Mouse (Mus musculus) thymus, postnatal 10 days (tissue): ENCODE results near the gene Hpcal4.

Source experiments
- DNase-seq, 2 experiments: peaks; one replicate each; pipeline ENCODE4 v3.0.0; 2021; ENCODE audit warnings: low spot score in 2 of 2

Gene Hpcal4

DNA sequence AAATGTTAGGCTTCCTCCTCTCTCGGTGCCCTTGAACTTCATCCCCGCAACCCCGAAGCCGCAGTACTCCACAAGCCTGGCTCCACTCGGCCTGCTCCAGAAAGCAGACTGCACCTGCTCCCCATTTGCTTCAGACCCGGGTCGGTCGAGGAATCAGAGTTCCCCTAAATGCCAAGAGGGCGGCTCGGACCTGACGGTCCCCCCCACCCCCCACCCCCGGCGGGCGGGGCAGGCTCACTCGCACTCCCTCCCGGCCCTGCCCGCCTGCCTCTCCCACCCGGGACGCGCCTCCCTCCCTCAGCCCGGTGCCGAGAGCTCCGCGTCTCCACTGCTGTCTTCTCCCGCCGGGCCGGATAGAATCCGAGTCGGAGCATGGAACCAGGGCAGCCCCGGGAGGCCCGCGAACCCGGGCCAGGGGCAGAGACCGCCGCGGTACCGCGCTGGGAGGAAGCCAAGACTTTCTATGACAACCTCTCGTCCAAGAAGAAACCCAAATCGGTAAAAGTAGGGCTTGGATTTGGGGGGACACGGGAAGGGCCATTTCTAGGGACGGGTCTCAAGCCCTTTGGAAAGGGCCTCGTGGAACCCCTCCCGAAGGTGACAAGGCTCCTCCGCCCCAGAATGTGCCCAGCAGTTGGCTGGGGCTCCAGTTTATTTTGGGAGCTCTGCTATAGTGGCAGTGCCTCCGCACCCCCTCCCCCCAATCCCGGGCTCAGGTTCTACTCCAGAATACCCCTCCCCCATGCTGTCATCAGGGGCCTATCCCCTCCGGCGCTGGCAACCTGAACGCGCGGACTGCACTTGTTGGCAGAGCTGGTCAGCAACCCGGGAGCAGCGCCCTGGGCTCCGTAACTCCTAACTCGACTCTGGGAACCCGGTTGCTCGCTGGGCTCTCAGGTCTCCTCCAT is 18.4 kb downstream of the Hpcal4 start, which contains the start of gene Nt5c1a:
Gene Nt5c1a (plus strand): TSS at position 319 of the 908 bp plus-strand sequence.
- DNase-seq = no peak

DNA sequence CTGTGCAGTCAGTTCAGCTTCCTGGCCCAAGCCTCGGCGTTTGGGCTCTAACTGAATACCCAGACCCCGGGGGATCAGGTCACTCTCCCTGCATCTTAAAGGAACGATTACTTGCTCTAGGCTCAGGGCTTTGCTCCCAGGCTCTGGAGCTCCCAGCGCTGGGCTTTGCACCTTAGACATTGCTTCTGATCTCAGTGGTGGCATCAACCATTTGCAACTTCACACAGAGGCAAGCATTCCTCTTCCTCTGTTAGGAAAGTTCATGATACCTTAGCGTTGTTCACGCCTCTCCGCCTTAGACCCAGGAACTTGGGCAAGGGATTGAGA is 19.0 kb downstream of the Hpcal4 start:
- no peak for DNase-seq

- DNase-seq = no peak
These were observed 24.3 kb downstream of the Hpcal4 start for GRCm38 (mm10) chr4:123207337-123207736.

- DNase-seq = no peak
These were observed 28.0 kb downstream of the Hpcal4 start for GRCm38 (mm10) chr4:123210996-123211395.

GRCm38 (mm10) chr4:123211453-123211852 is 28.4 kb downstream of the Hpcal4 start:
- DNase-seq = no peak

DNA sequence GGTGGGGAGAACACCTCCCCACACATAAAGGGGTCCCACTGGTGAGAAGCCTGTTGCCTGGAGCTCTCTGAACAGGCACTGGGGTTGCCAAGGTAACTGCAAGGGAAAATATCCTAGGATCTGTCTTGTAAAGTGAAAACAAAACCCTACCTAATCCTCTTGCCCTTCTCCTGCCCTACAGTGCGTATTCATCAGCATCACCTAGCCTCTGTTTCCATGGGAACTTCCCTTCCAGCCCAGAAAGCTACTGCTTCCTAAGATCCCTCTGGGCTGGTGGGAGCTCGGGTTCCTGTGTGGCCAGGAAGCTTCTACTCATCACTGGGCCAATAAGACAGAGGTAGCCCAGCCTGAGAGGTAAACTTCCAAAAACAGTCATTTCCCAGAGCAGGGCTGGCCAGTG is 29.3 kb downstream of the Hpcal4 start:
- DNase-seq = no peak

- no peak for DNase-seq
These were observed 30.9 kb downstream of the Hpcal4 start for GRCm38 (mm10) chr4:123213975-123214374.

- no peak for DNase-seq
These were observed 32.3 kb downstream of the Hpcal4 start for GRCm38 (mm10) chr4:123215367-123215766.

DNA sequence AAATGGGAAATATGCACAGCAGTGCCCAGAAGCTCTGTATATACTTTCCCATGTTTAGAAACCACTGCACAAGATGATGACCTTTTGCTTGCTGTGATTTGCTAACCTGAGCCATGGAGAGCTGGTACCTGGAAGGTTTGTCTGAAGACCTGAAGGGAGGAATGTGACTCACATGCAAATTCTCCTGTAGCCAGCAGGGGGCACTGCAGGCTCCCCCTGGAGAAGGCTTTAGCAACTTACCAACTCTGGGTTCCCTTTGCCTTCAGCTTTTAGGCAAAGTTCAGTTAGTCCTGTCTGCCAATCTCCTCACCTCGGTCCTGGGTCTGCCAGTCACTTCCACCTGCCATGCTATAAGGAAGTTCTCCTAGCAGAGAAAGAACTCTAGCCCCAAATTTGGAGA is 33.8 kb downstream of the Hpcal4 start:
- peak in 1 of 2 experiments; percentile 39 for DNase-seq

DNA sequence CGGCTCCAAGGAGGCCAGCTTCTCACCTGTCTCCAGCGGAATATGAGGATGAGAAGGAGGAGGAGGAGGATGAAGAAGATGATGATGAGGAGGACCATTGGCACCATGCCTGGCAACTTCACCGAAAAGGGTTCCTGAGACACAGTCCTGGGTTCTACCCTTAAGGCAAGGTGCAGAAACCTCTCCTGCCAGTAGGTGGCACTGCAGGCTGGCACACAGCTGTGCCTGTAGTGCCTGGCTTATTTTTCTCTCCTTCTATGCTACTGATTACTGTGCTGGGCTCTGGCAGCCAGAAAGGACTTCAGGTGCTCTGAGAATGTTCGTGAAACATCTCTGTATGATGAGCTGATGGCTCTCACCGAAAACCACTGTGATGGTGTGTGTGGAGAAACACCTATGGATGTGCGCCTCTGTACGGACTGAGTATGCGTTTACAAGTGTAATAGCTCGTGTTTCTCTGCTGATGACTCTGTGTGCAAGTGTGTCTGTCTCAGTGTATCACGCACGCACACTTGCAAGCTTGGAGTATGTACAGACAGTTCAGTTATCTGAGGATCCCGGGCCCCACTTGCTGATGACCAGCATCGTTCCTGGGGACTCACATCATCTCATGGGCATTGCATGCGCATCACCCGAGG is 36.8 kb downstream of the Hpcal4 start:
- DNase-seq = peak; percentile 35 to 72

DNA sequence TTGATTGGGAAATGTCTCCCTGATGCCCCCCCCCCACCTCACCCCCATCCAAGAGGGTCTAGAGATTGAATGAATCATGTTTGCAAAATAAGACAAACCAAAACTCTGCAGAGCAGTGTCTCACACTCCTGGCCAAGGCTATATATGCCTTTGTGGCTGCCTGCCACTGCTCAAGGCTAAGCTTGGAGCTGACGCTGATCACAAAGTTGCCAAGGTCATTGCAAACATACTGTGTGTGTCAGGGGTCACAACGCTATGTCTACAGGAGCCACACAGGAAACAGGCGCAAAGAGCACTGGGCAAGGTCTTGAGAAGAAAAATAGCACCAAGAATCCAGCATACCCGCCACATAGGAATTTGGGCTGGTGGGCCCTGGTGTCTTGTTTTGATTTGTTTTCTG is 37.6 kb downstream of the Hpcal4 start:
- DNase-seq = no peak

DNA sequence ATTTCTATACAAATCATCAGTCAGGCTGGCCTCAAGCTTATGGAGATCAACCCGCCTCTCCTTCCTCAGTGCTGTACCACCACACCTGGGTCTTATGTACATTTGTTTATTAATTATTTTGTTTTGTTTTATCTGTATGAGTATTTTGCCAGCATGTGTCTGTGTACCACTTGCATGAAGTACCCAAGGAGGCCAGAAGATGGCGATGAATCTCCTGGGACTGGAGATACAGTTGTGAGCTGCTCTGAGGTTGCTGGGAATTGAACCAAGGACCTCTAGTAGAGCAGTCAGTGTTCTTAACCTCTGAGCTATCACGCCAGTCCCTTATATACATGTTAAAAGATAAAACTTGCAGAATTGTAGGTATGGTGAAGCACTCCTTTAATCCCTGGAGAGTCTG is 40.3 kb downstream of the Hpcal4 start:
- peak in 1 of 2 experiments; percentile 33 for DNase-seq

DNA sequence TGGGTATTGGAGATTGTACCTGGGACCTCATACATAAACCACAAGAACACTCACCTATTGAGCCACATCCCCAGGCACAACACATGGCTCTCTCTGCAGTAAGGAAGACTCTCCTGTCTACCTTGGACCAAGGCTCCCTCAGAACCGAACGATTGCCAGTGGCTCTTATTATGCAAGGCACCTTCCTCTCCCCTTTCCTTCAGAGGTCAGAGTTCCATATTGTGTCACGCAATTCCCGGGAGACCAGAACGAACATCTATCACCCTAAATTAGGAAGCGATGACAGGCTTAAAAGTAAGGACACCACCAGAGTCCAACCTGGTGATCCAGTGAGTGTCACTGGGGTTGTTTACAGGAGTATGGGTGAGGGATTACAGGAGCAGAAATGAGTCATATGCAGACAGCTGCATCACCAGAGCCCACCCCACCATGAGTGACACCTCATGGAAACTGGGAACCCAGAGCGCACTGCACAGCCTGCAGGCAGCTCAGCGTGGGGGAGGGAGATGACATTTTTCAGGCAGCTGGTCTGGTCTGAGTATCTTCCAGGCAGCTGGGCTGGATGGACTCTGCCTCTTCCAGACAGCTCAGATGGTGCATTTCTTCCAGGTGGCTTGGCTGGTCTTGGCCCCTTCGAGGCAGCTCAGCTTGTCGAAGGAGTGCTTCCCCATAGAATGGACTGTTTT is 42.8 kb downstream of the Hpcal4 start:
- DNase-seq = no peak

DNA sequence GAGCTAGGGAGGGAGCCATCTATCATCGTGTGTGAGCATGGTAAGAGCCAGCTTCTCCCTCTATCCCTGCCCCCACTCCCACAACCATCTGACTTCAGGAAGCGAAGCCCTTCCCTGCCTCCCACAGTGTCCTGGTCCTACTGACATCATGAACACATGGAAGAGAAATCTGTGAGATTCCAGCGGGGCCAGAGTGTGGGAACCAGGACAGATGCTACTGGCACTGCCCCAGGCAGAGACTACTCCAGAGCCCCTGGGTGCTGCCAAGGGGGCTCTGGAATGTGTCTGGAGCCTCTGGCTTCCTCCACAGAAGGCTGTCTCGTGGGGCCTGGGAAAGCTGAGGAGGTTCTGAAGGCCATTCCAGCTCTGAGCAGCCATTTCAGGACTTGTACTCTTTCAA is 44.7 kb downstream of the Hpcal4 start:
- no peak for DNase-seq

DNA sequence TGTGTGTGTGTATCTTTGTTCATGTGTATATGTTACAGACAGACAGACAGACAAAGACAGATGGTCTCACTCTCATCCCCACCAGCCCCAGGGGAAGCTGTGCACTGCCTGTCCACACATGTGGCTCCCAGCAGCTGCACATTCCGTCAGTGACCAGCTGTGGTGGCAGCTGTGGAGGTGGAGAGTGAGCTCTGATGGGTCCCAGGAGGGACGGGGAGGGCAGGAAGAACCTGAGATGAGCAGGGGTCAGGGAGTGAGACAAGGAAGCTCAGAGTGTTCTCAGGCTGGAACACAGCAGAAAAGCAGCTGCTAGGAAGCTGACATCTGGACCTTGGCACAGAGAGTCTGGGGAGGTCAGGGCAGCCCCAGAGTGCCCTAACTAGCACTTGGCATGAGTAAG is 45.2 kb downstream of the Hpcal4 start:
- DNase-seq = no peak

DNA sequence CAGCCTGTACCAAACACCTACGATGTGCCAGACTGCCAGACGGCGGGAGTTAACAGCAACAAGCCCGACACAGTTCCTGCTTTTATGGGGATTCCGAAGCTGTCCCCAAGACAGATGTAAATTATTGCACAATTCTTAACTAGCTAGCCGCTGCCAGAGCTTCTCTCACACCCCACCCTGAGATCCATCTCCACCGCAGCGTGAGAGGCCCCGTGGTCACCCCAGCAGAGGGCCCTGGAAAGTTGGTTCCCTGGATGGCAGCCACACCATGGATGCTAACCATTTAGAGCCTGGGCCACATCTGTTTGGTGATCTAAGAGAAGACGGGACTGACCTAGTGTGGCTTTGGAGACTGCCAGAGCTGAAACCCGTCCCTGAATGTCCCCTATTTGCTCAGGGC is 46.1 kb downstream of the Hpcal4 start:
- DNase-seq = no peak

DNA sequence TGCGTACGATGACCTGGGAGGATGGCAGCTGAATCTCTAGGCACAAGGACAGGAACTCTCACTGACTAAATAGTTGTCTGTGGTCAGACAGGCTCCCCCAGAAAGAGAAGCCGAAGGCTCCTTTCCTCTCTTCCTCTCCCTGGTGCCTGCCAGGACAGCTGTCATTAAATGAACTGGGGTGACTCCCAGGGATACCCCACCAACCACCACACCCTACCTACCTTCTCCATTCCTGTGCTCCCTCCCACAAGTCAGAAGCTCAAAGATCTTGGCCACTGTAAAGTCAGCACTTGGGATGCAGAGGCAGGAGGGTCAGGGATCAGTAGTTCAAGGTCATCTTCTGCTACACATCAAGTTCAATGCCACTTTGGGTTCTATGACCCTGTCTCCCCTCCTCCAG is 49.8 kb downstream of the Hpcal4 start:
- DNase-seq = no peak

GRCm38 (mm10) chr4:123233492-123234084 is 50.6 kb downstream of the Hpcal4 start, which contains the start of gene Heyl:
Heyl (plus strand) TSS chr4:123233556.
- peak in 1 of 2 experiments; percentile 14 for DNase-seq

- DNase-seq = no peak
These were observed 52.9 kb downstream of the Hpcal4 start for GRCm38 (mm10) chr4:123235835-123236430.

DNA sequence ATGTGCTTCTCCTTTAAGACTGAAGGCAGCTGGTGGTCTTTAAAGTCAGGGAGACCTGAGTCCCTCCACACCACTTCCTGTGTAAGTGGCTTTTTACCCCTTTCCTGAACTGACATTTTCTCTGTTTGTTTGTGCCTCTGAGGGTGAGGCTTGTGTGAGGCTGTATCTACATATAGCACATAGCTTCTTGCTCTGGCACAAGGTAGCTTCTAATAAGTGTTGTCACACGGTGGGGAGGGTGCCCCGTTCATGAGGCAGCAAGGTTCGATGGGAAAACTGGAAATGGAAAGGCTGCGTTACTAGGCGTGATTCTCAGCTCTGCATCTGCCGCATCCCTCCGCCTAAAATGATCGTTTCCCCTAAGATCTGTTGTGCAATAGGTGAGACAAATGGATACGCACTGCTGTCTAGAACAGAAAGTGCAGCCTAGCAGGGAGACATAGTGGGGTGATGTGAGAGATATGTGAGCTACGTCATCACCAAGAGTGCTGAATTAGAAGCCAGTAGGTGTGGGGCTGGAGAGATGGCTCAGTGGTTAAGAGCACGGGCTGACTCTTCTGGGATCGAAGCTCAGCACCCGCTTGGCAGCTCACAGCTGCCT is 53.5 kb downstream of the Hpcal4 start:
- no peak for DNase-seq
